Mouse (Mus musculus) spleen, adult 2 months (tissue): ENCODE data around the gene Grik3. TPM values are rescaled to one million over a fixed set of nuclear protein-coding genes. Genes with fewer than 3 reads are reported as not detected.

Source experiments
- DNase-seq, 2 experiments: peaks; one replicate each; pipeline versions ENCODE4 v3.0.0 to v3.0.0-alpha.2; 2012 to 2021; ENCODE audit warnings: low spot score in 2 of 2, low read depth in 1 of 2
- H3K27ac ChIP-seq: fragments of 200-500 bp; 2 replicates; pipeline ENCODE4 v1.5.1; 2012; ENCODE audit warnings: low read length, inconsistent platforms; ENCODE audit not compliant: insufficient read depth
- H3K27me3 ChIP-seq: fragments of 200-500 bp; 2 replicates; pipeline ENCODE4 v1.6.1; 2012; ENCODE audit warnings: mild to moderate bottlenecking, moderate library complexity, low read length, inconsistent platforms; ENCODE audit not compliant: control insufficient read depth, insufficient read depth
- H3K36me3 ChIP-seq: fragments of 200-500 bp; 2 replicates; pipeline ENCODE4 v1.6.1; 2012; ENCODE audit warnings: mild to moderate bottlenecking, low read length, inconsistent platforms; ENCODE audit not compliant: control insufficient read depth, insufficient read depth
- H3K4me1 ChIP-seq: fragments of 200-500 bp; 2 replicates; pipeline ENCODE4 v1.6.1; 2011; ENCODE audit warnings: inconsistent platforms; ENCODE audit not compliant: control insufficient read depth, insufficient read depth, insufficient read length
- H3K4me3 ChIP-seq: fragments of 200-500 bp; 2 replicates; pipeline ENCODE4 v1.5.1; 2011; ENCODE audit warnings: mild to moderate bottlenecking, inconsistent platforms; ENCODE audit not compliant: insufficient read depth, insufficient read length; ENCODE audit errors: extremely low read depth
- CTCF ChIP-seq: fragments of 200-500 bp; IDR thresholded peaks from 2 replicates; pipeline ENCODE4 v1.5.1; 2011; ENCODE audit warnings: mild to moderate bottlenecking, inconsistent platforms; ENCODE audit not compliant: insufficient read depth, insufficient read length, insufficient replicate concordance; ENCODE audit errors: extremely low read depth
- POLR2A ChIP-seq: fragments of 200-500 bp; IDR thresholded peaks from 2 replicates; pipeline ENCODE4 v1.6.1; 2011; ENCODE audit warnings: low read depth, low read length, inconsistent platforms
- WGBS: fragments of 180-500 bp; shearing (Covaris S2); methylation state at CpG from one replicate; pipeline ENCODE4 v1.1.7; 2018; 5-methylcytosine and 5-hydroxymethylcytosine counted together
- polyA plus RNA-seq: library from polyadenylated mRNA; depleted of rRNA; stranded (reverse); fragments of >200 nt; gene quantifications from 2 replicates; pipeline ENCODE4 v1.2.3, GENCODE M21; 2012

Gene Grik3
- polyA plus RNA-seq, 1 experiment, result 0.04 TPM

- Histone ChIP-seq H3K4me1 (no peaks in the 10 kb centered on the region), H3K27me3 (no peaks in the 10 kb centered on the region), H3K27ac (no peak overlapping the region), H3K4me3 (no peak overlapping the region), H3K36me3 (no peaks in the 10 kb centered on the region)
- WGBS, result 74% methylated on average over 6 of the region's 6 CpGs
- no peak for DNase-seq
- TF ChIP-seq POLR2A, result no peak
- TF ChIP-seq CTCF, result no peak
Measured at GRCm38 (mm10) chr4:125730751-125731150, 240.3 kb downstream of the Grik3 start.

GRCm38 (mm10) chr4:125736783-125737182 lies 246.3 kb downstream of the Grik3 start:
- whole genome bisulfite sequencing, result 76% methylated on average over 4 of the region's 4 CpGs
- H3K36me3 ChIP-seq, result no peaks in the 10 kb centered on the region
- no peak for DNase-seq
- no peak overlapping the region for H3K4me3 ChIP-seq
- no peaks in the 10 kb centered on the region for H3K27me3 ChIP-seq
- no peaks in the 10 kb centered on the region for H3K4me1 ChIP-seq
- H3K27ac ChIP-seq, result no peak overlapping the region
- TF ChIP-seq CTCF, result no peak
- no peak for TF ChIP-seq POLR2A

GRCm38 (mm10) chr4:125738825-125739224 lies 248.3 kb downstream of the Grik3 start:
- no peak for TF ChIP-seq CTCF
- no peak for TF ChIP-seq POLR2A
- H3K27ac ChIP-seq, result no peak overlapping the region
- H3K27me3 ChIP-seq, result no peaks in the 10 kb centered on the region
- whole genome bisulfite sequencing, result 79% methylated on average over 4 of the region's 4 CpGs
- H3K36me3 ChIP-seq, result no peaks in the 10 kb centered on the region
- DNase-seq, result no peak
- no peaks in the 10 kb centered on the region for H3K4me1 ChIP-seq
- H3K4me3 ChIP-seq, result no peak overlapping the region

- no peak for TF ChIP-seq POLR2A
- no peak for TF ChIP-seq CTCF
- Histone ChIP-seq H3K27me3 (no peaks in the 10 kb centered on the region), H3K4me1 (no peaks in the 10 kb centered on the region), H3K27ac (no peak overlapping the region), H3K36me3 (no peaks in the 10 kb centered on the region), H3K4me3 (no peak overlapping the region)
- 83% methylated on average over 16 of the region's 16 CpGs for WGBS
- DNase-seq, result no peak
Measured at GRCm38 (mm10) chr4:125742162-125742571, 251.7 kb downstream of the Grik3 start.

- DNase-seq, result no peak
- TF ChIP-seq POLR2A (no peak), CTCF (no peak)
- WGBS, result 57% methylated on average over 3 of the region's 3 CpGs
- Histone ChIP-seq H3K4me3 (no peak overlapping the region), H3K36me3 (no peaks in the 10 kb centered on the region), H3K4me1 (no peaks in the 10 kb centered on the region), H3K27ac (no peak overlapping the region), H3K27me3 (no peaks in the 10 kb centered on the region)
Measured at GRCm38 (mm10) chr4:125745902-125746301, 255.4 kb downstream of the Grik3 start.

GRCm38 (mm10) chr4:125756393-125756792 lies 265.9 kb downstream of the Grik3 start:
- 88% methylated on average over 5 of the region's 5 CpGs for WGBS
- DNase-seq, result no peak
- H3K4me1 ChIP-seq, result no peaks in the 10 kb centered on the region

GRCm38 (mm10) chr4:125760326-125760725 lies 269.8 kb downstream of the Grik3 start:
- no peak for TF ChIP-seq POLR2A
- no peak for TF ChIP-seq CTCF
- Histone ChIP-seq H3K27ac (no peak overlapping the region), H3K4me3 (no peak overlapping the region), H3K36me3 (no peaks in the 10 kb centered on the region), H3K27me3 (no peaks in the 10 kb centered on the region), H3K4me1 (no peaks in the 10 kb centered on the region)
- 79% methylated on average over 4 of the region's 4 CpGs for WGBS
- DNase-seq, result no peak

More at GRCm38 (mm10) chr4:125756393-125756792, 265.9 kb downstream of the Grik3 start:
- no peaks in the 10 kb centered on the region for H3K27me3 ChIP-seq
- H3K36me3 ChIP-seq, result no peaks in the 10 kb centered on the region
- no peak overlapping the region for H3K4me3 ChIP-seq
- no peak overlapping the region for H3K27ac ChIP-seq
- no peak for TF ChIP-seq POLR2A
- TF ChIP-seq CTCF, result no peak

GRCm38 (mm10) chr4:125763056-125763455 lies 272.6 kb downstream of the Grik3 start:
- H3K4me3 ChIP-seq, result no peak overlapping the region
- no peaks in the 10 kb centered on the region for H3K4me1 ChIP-seq
- 69% methylated on average over 5 of the region's 5 CpGs for WGBS
- no peak for DNase-seq
- TF ChIP-seq CTCF (no peak), POLR2A (no peak)
- no peak overlapping the region for H3K27ac ChIP-seq
- H3K27me3 ChIP-seq, result no peaks in the 10 kb centered on the region
- H3K36me3 ChIP-seq, result no peaks in the 10 kb centered on the region
